Mouse (Mus musculus) ES-E14 (cell line): ENCODE measurements around the gene Gsta2. TPM values are rescaled to one million over a fixed set of nuclear protein-coding genes. Genes with fewer than 3 reads are reported as not detected.

ENCODE experiments used
- DNase-seq: peaks from one replicate; pipeline ENCODE4 v3.0.0-alpha.2; 2013; ENCODE audit warnings: low read depth, low spot score
- H3K27ac ChIP-seq: 2 replicates; pipeline ENCODE4 v1.5.1; 2012; ENCODE audit warnings: low read depth, mild to moderate bottlenecking, low read length, moderate library complexity, mixed read lengths; ENCODE audit not compliant: poor library complexity, insufficient read depth, severe bottlenecking
- H3K36me3 ChIP-seq: 2 replicates; pipeline ENCODE4 v1.6.1; 2012; ENCODE audit warnings: mild to moderate bottlenecking, low read length, moderate library complexity, mixed read lengths; ENCODE audit not compliant: control insufficient read depth, poor library complexity, insufficient read depth, severe bottlenecking
- H3K4me1 ChIP-seq, 2 experiments: fragments of 150-350 bp in 1 of 2; sonication (generic) in 1 of 2; 2 replicates each; pipeline ENCODE4 v1.6.1; 2012; ENCODE audit warnings: low read length in 2 of 2, mild to moderate bottlenecking in 1 of 2, mixed read lengths in 1 of 2; ENCODE audit not compliant: control insufficient read depth in 2 of 2, insufficient read depth in 2 of 2, poor library complexity in 1 of 2
- H3K4me3 ChIP-seq, 2 experiments: fragments of 150-350 bp in 1 of 2; sonication (generic) in 1 of 2; 2 replicates each; pipeline ENCODE4 v1.5.1; 2012; ENCODE audit warnings: low read length in 2 of 2, low read depth in 1 of 2, mild to moderate bottlenecking in 1 of 2, mixed read lengths in 1 of 2; ENCODE audit not compliant: insufficient read depth in 1 of 2, poor library complexity in 1 of 2, severe bottlenecking in 1 of 2
- H3K9ac ChIP-seq: 2 replicates; pipeline ENCODE4 v1.6.1; 2012; ENCODE audit warnings: low read depth, mild to moderate bottlenecking, low read length, mixed read lengths; ENCODE audit not compliant: poor library complexity, insufficient read depth, severe bottlenecking
- H3K9me3 ChIP-seq: fragments of 150-350 bp; sonication (generic); 2 replicates; pipeline ENCODE4 v1.6.1; 2012; ENCODE audit warnings: low read depth, mild to moderate bottlenecking, low read length; ENCODE audit not compliant: control insufficient read depth, insufficient read depth
- CHD2 ChIP-seq: IDR thresholded peaks from 2 replicates; pipeline ENCODE4 v1.6.1; 2014; ENCODE audit warnings: mild to moderate bottlenecking, low read depth, low read length, inconsistent platforms
- HCFC1 ChIP-seq: IDR thresholded peaks from 2 replicates; pipeline ENCODE4 v1.6.1; 2012; ENCODE audit warnings: low read length, inconsistent platforms, borderline replicate concordance; ENCODE audit not compliant: insufficient read depth
- MAFK ChIP-seq: IDR thresholded peaks from 2 replicates; pipeline ENCODE4 v1.6.1; 2014; ENCODE audit warnings: mild to moderate bottlenecking, low read depth, low read length, inconsistent platforms; ENCODE audit not compliant: insufficient read depth
- ZC3H11A ChIP-seq: IDR thresholded peaks from 2 replicates; pipeline ENCODE4 v1.6.1; 2012; ENCODE audit warnings: low read depth, mild to moderate bottlenecking, inconsistent platforms, low read length, borderline replicate concordance
- ZNF384 ChIP-seq: IDR thresholded peaks from 2 replicates; pipeline ENCODE4 v1.6.1; 2012; ENCODE audit warnings: low read depth, low read length, inconsistent platforms
- in situ Hi-C, 2 experiments: fragments of 600-800 bp; cut with MboI; formaldehyde crosslinking; loops; one replicate each; pipeline ENCODE4 v1.15.1; 2025; ENCODE audit warnings: low sequenced_read_pairs in 2 of 2, inconsistent platforms in 1 of 2; ENCODE audit not compliant: unreplicated experiment in 2 of 2
- total RNA-seq: library from RNA; depleted of rRNA; stranded (reverse); fragments of 300-350 nt; gene quantifications from 2 replicates; pipeline ENCODE4 v1.2.3, GENCODE M21; 2012

Gene Gsta2
- total RNA-seq, 1 experiment: not detected

DNA sequence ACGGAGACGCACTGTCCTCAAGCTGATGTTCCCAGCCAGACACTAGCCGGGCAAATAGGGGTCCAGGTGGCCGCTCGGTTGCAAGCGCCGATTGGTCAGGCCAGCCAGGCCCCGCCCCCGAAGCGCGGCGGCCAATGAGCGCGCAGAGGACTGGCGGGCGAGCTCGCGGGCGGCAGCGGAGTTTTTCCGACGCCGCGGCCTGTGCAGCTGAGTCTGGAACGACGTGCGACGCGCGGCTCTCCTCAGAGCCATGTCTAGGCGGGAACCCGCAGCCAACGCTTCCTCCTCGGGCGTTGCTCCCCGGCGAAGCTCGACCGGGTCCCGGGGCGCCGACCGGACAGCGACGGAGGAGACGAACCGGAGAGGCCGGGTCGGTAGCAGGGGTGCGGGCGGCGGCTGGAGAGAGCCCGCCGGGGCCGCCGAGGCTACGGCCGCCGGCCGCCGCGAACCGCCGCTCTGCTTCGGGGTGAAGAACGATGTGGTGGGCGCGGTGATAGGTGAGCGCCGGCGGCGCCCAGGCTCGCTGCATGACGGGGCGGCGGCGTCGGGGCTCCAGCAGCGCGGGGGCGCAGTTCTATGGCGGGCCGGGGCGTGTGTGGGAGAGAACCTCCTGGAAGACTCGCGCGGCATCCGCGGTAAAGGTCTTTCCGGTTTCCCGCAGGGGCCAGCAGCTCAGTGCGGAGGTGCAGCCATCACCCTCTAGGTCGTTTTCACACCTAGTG, 40.2 kb upstream of the Gsta2 start, which contains the start of gene Ddx43:
Gene Ddx43 (plus strand): TSS at position 148 of the 722 bp plus-strand sequence.
- TF ChIP-seq MAFK: no peak
- 0 out of 2 replicates have a peak, but pooled peaks have one; percentile 41 for TF ChIP-seq CHD2
- in situ Hi-C loops: no loop called here
- H3K4me1 ChIP-seq: peaks cover 0 to 1% of the 10 kb centered on the region in 2 experiments; a peak in 1 of 4 replicates
- no peak within 1 kb of the TSS for H3K27ac ChIP-seq
- peak within 1 kb of the TSS; percentile 78 for H3K9ac ChIP-seq
- DNase-seq: peak; percentile 73
- peak within 1 kb of the TSS; percentile 74 to 75 for H3K4me3 ChIP-seq
- 0 out of 2 replicates have a peak, but pooled peaks cover 1% of the 10 kb centered on the region for H3K36me3 ChIP-seq
- no peaks in the 10 kb centered on the region for H3K9me3 ChIP-seq

GRCm38 (mm10) chr9:78395244-78395629, 39.6 kb upstream of the Gsta2 start:
- no peak for DNase-seq
- in situ Hi-C loops: no loop called here
- Histone ChIP-seq H3K9ac (no peak overlapping the region), H3K27ac (no peak overlapping the region), H3K9me3 (no peaks in the 10 kb centered on the region), H3K36me3 (0 out of 2 replicates have a peak, but pooled peaks cover 1% of the 10 kb centered on the region), H3K4me1 (peaks cover 0 to 1% of the 10 kb centered on the region in 2 experiments; a peak in 1 of 4 replicates), H3K4me3 (peak overlapping the region in 1 of 2 experiments; percentile 20; a peak in 2 of 4 replicates)
- TF ChIP-seq MAFK: no peak
- no peak for TF ChIP-seq CHD2
- TF ChIP-seq ZC3H11A: no peak
- TF ChIP-seq ZNF384: no peak
- no peak for TF ChIP-seq HCFC1

- Histone ChIP-seq H3K9ac (no peak overlapping the region), H3K4me1 (peaks cover 1 to 2% of the 10 kb centered on the region in 2 experiments; a peak in 2 of 4 replicates), H3K36me3 (0 out of 2 replicates have a peak, but pooled peaks cover 1% of the 10 kb centered on the region), H3K27ac (no peak overlapping the region), H3K4me3 (no peak overlapping the region), H3K9me3 (no peaks in the 10 kb centered on the region)
- in situ Hi-C loops: loop anchor here in 1 of 2 experiments (5.0 kb wide), 1 partner anchor 37 kb away; the partner anchor contains the start of gene Gsta2
- no peak for TF ChIP-seq ZNF384
- TF ChIP-seq HCFC1: no peak
- no peak for DNase-seq
These were observed 39.0 kb upstream of the Gsta2 start for GRCm38 (mm10) chr9:78394602-78395001.

DNA sequence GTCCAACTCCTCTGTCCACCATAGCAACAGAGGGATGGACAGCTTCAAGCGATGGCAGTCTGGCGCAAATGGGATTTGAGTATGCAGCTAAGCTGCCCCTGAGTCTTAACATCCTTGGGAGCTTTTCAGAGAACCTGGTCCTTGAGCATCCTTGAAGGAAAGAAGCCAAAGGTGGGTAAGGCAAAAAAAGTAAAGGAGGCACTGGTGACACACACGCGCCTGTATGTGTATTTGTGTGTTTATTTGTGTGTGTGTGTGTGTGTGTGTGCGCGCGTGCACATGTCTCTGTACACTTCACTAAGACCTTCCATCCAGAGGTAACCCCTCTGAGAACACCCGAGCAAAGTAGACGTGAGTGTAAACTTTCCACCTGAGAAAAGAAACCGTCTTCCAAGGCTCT, 38.2 kb upstream of the Gsta2 start:
- no peak overlapping the region for H3K4me3 ChIP-seq
- DNase-seq: no peak
- TF ChIP-seq MAFK (no peak), CHD2 (no peak), ZC3H11A (no peak), ZNF384 (no peak), HCFC1 (no peak)
- H3K9me3 ChIP-seq: no peaks in the 10 kb centered on the region
- no peak overlapping the region for H3K9ac ChIP-seq
- H3K36me3 ChIP-seq: no peaks in the 10 kb centered on the region
- H3K4me1 ChIP-seq: peaks cover 1 to 2% of the 10 kb centered on the region in 2 experiments; a peak in 2 of 4 replicates
- H3K27ac ChIP-seq: no peak overlapping the region
- in situ Hi-C loops: loop anchor here in 1 of 2 experiments (5.0 kb wide), 1 partner anchor 36 kb away; the partner anchor contains the start of gene Gsta2
